Mouse (Mus musculus): ENCODE measurements around the gene Ccpg1os. TPM values are rescaled to one million over a fixed set of nuclear protein-coding genes. Genes with fewer than 3 reads are reported as not detected.

Gene Ccpg1os
- polyA plus RNA-seq, 1 experiment from 2014 or later: 30.1 TPM

GRCm38 (mm10) chr9:72968349-72969061, 16.7 kb downstream of the Ccpg1os start:
- ATAC-seq (ENCODE audit: low read depth): peak; percentile 51
- no peaks in the 10 kb centered on the region for H3K27me3 ChIP-seq (ENCODE audit: control insufficient read depth, insufficient read depth, low read depth, low read length)
- no peak overlapping the region for H3K4me3 ChIP-seq (ENCODE audit: low read length)
- no peaks in the 10 kb centered on the region for H3K36me3 ChIP-seq (ENCODE audit: control insufficient read depth, insufficient read depth, low read length)
- no peak overlapping the region for H3K27ac ChIP-seq (ENCODE audit: low read length)
- no peak overlapping the region for H3K4me2 ChIP-seq (ENCODE audit: low read depth, low read length)
- WGBS: 29% methylated on average over 11 of the region's 11 CpGs
- H3K9me3 ChIP-seq (ENCODE audit: control insufficient read depth, low read length): no peaks in the 10 kb centered on the region
- 0 out of 2 replicates have a peak overlapping the region, but pooled peaks have one; percentile 9 for H3K9ac ChIP-seq (ENCODE audit: low read length)
- no peaks in the 10 kb centered on the region for H3K4me1 ChIP-seq (replicated peaks; ENCODE audit: control insufficient read depth, insufficient read depth, low read length)

DNA sequence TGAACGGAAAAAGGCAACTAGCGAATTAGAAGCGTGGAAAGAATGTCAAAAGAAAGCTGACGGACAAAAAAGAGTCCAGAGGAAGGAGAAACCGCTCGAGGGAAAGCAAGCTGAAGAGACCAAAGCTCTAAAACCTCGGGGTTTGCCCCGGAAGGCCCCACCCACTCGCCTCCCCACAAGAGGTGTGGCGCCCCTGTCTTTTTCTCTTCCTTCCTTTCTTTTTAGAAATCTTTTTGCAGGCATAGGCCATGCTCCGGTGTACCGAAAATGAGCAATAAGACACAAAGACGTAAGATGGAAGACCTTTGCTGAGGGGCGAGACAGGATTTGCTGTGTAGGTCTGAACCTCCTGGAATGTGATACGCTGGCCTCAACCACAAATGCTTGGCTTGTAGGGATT, 23.2 kb downstream of the Ccpg1os start:
- Histone ChIP-seq H3K36me3 (ENCODE audit: control insufficient read depth, insufficient read depth, low read length) (no peaks in the 10 kb centered on the region), H3K9me3 (ENCODE audit: control insufficient read depth, low read length) (no peaks in the 10 kb centered on the region), H3K4me1 (replicated peaks; ENCODE audit: control insufficient read depth, insufficient read depth, low read length) (no peaks in the 10 kb centered on the region), H3K4me3 (ENCODE audit: low read length) (no peak overlapping the region), H3K27me3 (ENCODE audit: control insufficient read depth, insufficient read depth, low read depth, low read length) (no peaks in the 10 kb centered on the region), H3K27ac (ENCODE audit: low read length) (no peak overlapping the region), H3K4me2 (ENCODE audit: low read depth, low read length) (no peak overlapping the region), H3K9ac (ENCODE audit: low read length) (no peak overlapping the region)
- no peak for ATAC-seq (ENCODE audit: low read depth)
- WGBS: 74% methylated on average over 15 of the region's 15 CpGs

GRCm38 (mm10) chr9:72961346-72961745, 23.8 kb downstream of the Ccpg1os start:
- Histone ChIP-seq H3K4me1 (replicated peaks; ENCODE audit: control insufficient read depth, insufficient read depth, low read length) (no peaks in the 10 kb centered on the region), H3K9ac (ENCODE audit: low read length) (no peak overlapping the region), H3K4me2 (ENCODE audit: low read depth, low read length) (no peak overlapping the region), H3K27me3 (ENCODE audit: control insufficient read depth, insufficient read depth, low read depth, low read length) (no peaks in the 10 kb centered on the region), H3K27ac (ENCODE audit: low read length) (no peak overlapping the region), H3K9me3 (ENCODE audit: control insufficient read depth, low read length) (no peaks in the 10 kb centered on the region), H3K36me3 (ENCODE audit: control insufficient read depth, insufficient read depth, low read length) (no peaks in the 10 kb centered on the region), H3K4me3 (ENCODE audit: low read length) (no peak overlapping the region)
- ATAC-seq (ENCODE audit: low read depth): no peak
- WGBS: 56% methylated on average over 8 of the region's 8 CpGs

GRCm38 (mm10) chr9:72958521-72959450, 26.4 kb downstream of the Ccpg1os start, which contains the start of the genes Dyx1c1 and Gm44503:
Gene Dyx1c1 (plus strand): TSS chr9:72958785.
Gene Gm44503 (plus strand): TSS chr9:72958852.
- H3K27me3 ChIP-seq (ENCODE audit: control insufficient read depth, insufficient read depth, low read depth, low read length): no peaks in the 10 kb centered on the region
- ATAC-seq (ENCODE audit: low read depth): peak; percentile 93
- H3K4me1 ChIP-seq (replicated peaks; ENCODE audit: control insufficient read depth, insufficient read depth, low read length): no peaks in the 10 kb centered on the region
- H3K36me3 ChIP-seq (ENCODE audit: control insufficient read depth, insufficient read depth, low read length): no peaks in the 10 kb centered on the region
- H3K4me3 ChIP-seq (ENCODE audit: low read length): peak within 1 kb of the TSS; percentile 75
- peak within 1 kb of the TSS; percentile 77 for H3K4me2 ChIP-seq (ENCODE audit: low read depth, low read length)
- H3K9me3 ChIP-seq (ENCODE audit: control insufficient read depth, low read length): no peaks in the 10 kb centered on the region
- 1% methylated on average over 43 of the region's 43 CpGs for whole genome bisulfite sequencing
- peak within 1 kb of the TSS; percentile 61 for H3K27ac ChIP-seq (ENCODE audit: low read length)
- peak within 1 kb of the TSS; percentile 72 for H3K9ac ChIP-seq (ENCODE audit: low read length)

GRCm38 (mm10) chr9:72955546-72955945, 29.6 kb downstream of the Ccpg1os start:
- H3K4me3 ChIP-seq (ENCODE audit: low read length): no peak overlapping the region
- no peak overlapping the region for H3K27ac ChIP-seq (ENCODE audit: low read length)
- no peaks in the 10 kb centered on the region for H3K9me3 ChIP-seq (ENCODE audit: control insufficient read depth, low read length)
- ATAC-seq (ENCODE audit: low read depth): no peak
- H3K4me2 ChIP-seq (ENCODE audit: low read depth, low read length): no peak overlapping the region
- H3K36me3 ChIP-seq (ENCODE audit: control insufficient read depth, insufficient read depth, low read length): no peaks in the 10 kb centered on the region
- 15% methylated on average over 1 of the region's 1 CpGs for WGBS
- H3K4me1 ChIP-seq (replicated peaks; ENCODE audit: control insufficient read depth, insufficient read depth, low read length): no peaks in the 10 kb centered on the region
- H3K27me3 ChIP-seq (ENCODE audit: control insufficient read depth, insufficient read depth, low read depth, low read length): no peaks in the 10 kb centered on the region
- H3K9ac ChIP-seq (ENCODE audit: low read length): no peak overlapping the region

DNA sequence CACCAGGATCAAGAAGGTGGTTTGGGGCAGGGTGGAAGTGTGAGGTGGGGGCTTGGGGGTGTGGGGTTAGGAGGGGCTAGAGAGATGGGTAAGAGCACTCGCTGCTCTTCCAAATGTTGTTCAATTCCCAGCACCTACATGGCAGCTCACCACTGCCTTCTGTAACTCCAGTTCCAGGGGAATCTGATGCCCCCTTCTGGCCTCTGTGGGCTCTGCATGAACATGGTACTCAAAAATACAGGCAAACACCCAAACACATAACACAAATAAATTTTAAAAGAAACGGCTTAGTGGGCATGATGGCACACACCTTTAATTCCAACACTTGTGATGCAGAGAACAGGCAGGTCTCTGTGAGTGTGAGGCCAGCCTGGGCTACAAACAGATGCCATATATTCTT, 30.4 kb downstream of the Ccpg1os start:
- 36% methylated on average over 2 of the region's 2 CpGs for WGBS
- no peaks in the 10 kb centered on the region for H3K36me3 ChIP-seq (ENCODE audit: control insufficient read depth, insufficient read depth, low read length)
- no peaks in the 10 kb centered on the region for H3K9me3 ChIP-seq (ENCODE audit: control insufficient read depth, low read length)
- no peak for ATAC-seq (ENCODE audit: low read depth)
- H3K4me1 ChIP-seq (replicated peaks; ENCODE audit: control insufficient read depth, insufficient read depth, low read length): no peaks in the 10 kb centered on the region
- no peak overlapping the region for H3K9ac ChIP-seq (ENCODE audit: low read length)
- no peak overlapping the region for H3K27ac ChIP-seq (ENCODE audit: low read length)
- H3K27me3 ChIP-seq (ENCODE audit: control insufficient read depth, insufficient read depth, low read depth, low read length): no peaks in the 10 kb centered on the region
- H3K4me3 ChIP-seq (ENCODE audit: low read length): no peak overlapping the region
- no peak overlapping the region for H3K4me2 ChIP-seq (ENCODE audit: low read depth, low read length)

GRCm38 (mm10) chr9:72949572-72949971, 35.6 kb downstream of the Ccpg1os start:
- no peak overlapping the region for H3K4me2 ChIP-seq (ENCODE audit: low read depth, low read length)
- no peak overlapping the region for H3K27ac ChIP-seq (ENCODE audit: low read length)
- no peak overlapping the region for H3K9ac ChIP-seq (ENCODE audit: low read length)
- no peaks in the 10 kb centered on the region; the same call in 1 of the 2 replicates for H3K9me3 ChIP-seq (ENCODE audit: control insufficient read depth, low read length)
- peaks cover 19% of the 10 kb centered on the region for H3K36me3 ChIP-seq (ENCODE audit: control insufficient read depth, insufficient read depth, low read length)
- no peak for ATAC-seq (ENCODE audit: low read depth)
- no peaks in the 10 kb centered on the region for H3K27me3 ChIP-seq (ENCODE audit: control insufficient read depth, insufficient read depth, low read depth, low read length)
- H3K4me3 ChIP-seq (ENCODE audit: low read length): no peak overlapping the region
- WGBS: 60% methylated on average over 7 of the region's 7 CpGs
- H3K4me1 ChIP-seq (replicated peaks; ENCODE audit: control insufficient read depth, insufficient read depth, low read length): no peaks in the 10 kb centered on the region

DNA sequence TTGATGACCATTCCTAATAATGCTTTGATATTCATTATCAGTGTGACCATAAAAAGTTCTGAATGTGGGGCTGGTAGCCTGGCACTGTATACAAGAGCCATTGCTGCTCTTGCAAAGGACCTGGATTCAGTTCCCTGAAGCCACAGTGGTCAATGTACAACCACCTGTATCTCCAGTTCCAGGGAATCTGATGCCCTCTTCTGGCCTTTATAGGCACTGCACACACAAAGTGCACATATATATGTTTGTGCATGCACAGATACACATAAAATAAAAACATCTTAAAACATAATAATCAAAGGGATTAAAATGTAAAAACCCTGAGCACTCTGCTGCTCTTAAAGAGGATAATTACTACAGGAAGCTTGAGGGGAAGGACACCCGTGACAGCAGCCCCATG, 38.2 kb downstream of the Ccpg1os start:
- H3K4me1 ChIP-seq (replicated peaks; ENCODE audit: control insufficient read depth, insufficient read depth, low read length): no peaks in the 10 kb centered on the region
- H3K36me3 ChIP-seq (ENCODE audit: control insufficient read depth, insufficient read depth, low read length): peaks cover 19% of the 10 kb centered on the region
- no peak overlapping the region for H3K4me2 ChIP-seq (ENCODE audit: low read depth, low read length)
- no peaks in the 10 kb centered on the region; the same call in 1 of the 2 replicates for H3K9me3 ChIP-seq (ENCODE audit: control insufficient read depth, low read length)
- H3K4me3 ChIP-seq (ENCODE audit: low read length): no peak overlapping the region
- WGBS: 90% methylated on average over 1 of the region's 1 CpGs
- no peak overlapping the region for H3K9ac ChIP-seq (ENCODE audit: low read length)
- H3K27me3 ChIP-seq (ENCODE audit: control insufficient read depth, insufficient read depth, low read depth, low read length): no peaks in the 10 kb centered on the region
- no peak overlapping the region for H3K27ac ChIP-seq (ENCODE audit: low read length)
- no peak for ATAC-seq (ENCODE audit: low read depth)

DNA sequence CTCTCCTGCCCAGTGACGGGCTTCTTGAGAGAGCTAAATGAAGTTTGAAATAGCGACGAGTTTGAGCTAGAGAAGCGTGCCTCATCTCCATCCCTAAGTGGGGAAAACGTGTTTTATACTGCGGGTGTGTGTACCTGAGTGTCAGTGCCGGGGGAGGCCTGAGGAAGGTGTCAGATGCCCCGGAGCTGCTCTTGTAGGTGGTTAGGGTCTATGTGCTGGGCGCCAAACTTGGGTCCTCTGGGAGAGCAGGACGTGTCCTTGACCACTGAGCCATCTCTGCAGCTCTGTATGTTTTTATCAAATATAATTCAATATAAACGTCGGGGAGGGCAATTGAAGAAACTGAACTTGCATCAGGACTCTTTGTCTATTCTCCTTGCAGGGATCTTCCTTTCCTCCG, 40.9 kb downstream of the Ccpg1os start:
- Histone ChIP-seq H3K4me2 (ENCODE audit: low read depth, low read length) (no peak overlapping the region), H3K4me3 (ENCODE audit: low read length) (no peak overlapping the region), H3K36me3 (ENCODE audit: control insufficient read depth, insufficient read depth, low read length) (peaks cover 19% of the 10 kb centered on the region), H3K9me3 (ENCODE audit: control insufficient read depth, low read length) (no peaks in the 10 kb centered on the region; the same call in 1 of the 2 replicates), H3K9ac (ENCODE audit: low read length) (no peak overlapping the region), H3K27me3 (ENCODE audit: control insufficient read depth, insufficient read depth, low read depth, low read length) (no peaks in the 10 kb centered on the region), H3K27ac (ENCODE audit: low read length) (no peak overlapping the region), H3K4me1 (replicated peaks; ENCODE audit: control insufficient read depth, insufficient read depth, low read length) (no peaks in the 10 kb centered on the region)
- ATAC-seq (ENCODE audit: low read depth): no peak
- 82% methylated on average over 13 of the region's 13 CpGs for WGBS

Measured in lung, embryonic 16.5 days (tissue).